Mouse (Mus musculus) heart, postnatal 10 days (tissue): ENCODE measurements around the gene Slc2a13. TPM values are rescaled to one million over a fixed set of nuclear protein-coding genes. Genes with fewer than 3 reads are reported as not detected.

ENCODE experiments used
- DNase-seq, 2 experiments: peaks; one replicate each; pipeline ENCODE4 v3.0.0; 2021
- intact Hi-C: fragments of 180-260 bp; cut with DNase I; formaldehyde crosslinking; loops from one replicate; pipeline ENCODE4 v1.15.1; 2025
- total RNA-seq, 2 experiments: library from RNA; stranded (reverse); gene quantifications; 2 replicates each; pipeline ENCODE4 v1.2.3; 2021

Slc2a13 gene
- total RNA-seq, 2 experiments from 2014 or later = 2.5 to 2.8 TPM

DNA sequence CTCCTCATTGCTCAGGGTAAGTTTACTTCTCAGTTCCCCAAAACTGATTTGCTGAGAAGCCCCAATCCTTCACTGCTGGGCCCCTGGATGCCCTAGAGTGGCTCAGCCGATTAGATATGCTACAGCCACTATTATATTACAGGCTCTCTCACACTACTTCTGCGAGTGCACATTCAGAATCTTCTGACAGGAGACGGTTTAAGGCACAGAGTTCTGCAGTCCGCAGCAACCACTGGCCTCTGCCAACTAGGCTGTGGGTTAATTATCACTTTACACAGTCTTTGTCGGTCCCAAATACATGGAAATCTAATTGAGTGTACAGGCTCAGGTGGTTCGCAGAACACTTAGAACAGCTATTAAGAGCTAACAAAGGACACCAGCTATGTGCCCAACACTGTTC is 69.8 kb downstream of the Slc2a13 start:
- intact Hi-C loops = no loop called here
- DNase-seq = no peak

DNA sequence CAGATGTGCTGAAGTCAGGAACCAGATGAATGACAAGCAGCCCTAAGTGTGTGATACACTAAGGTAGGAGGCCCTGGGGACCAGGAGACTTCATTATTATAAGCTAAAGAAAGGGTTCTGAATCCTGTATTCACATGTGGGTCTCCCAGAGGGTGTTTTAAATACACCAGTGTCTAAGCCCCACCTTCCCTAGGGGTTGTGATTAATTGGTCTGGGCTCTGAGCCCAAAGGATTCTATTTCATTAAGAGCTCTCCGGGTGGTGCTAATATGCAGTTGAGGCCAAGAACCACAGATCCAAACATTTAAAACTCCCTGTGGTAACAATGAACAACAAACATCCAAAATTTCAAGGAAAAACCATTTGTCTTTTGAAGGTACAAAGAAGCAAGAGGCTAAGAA is 70.4 kb downstream of the Slc2a13 start:
- intact Hi-C loops = no loop called here
- DNase-seq = no peak

DNA sequence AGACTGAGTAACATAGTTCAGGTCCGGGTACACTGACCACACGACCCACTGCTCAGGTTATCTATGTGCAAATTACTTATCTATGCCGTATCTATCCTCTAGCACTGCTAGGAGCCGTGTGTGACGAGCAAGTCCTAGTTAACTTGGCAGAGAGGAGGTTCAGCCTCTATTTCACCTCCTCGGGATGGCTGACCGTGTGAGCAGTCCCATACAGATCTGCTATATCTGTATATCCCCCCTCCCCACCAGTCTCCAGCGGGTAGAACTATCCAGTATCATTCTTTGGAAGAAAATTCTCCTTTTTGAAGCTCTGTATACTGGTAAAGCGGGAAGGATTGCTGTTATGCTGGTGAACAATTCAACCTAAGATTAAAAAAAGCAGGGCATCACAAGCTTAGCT is 70.8 kb downstream of the Slc2a13 start:
- DNase-seq = no peak
- intact Hi-C loops = no loop called here

DNA sequence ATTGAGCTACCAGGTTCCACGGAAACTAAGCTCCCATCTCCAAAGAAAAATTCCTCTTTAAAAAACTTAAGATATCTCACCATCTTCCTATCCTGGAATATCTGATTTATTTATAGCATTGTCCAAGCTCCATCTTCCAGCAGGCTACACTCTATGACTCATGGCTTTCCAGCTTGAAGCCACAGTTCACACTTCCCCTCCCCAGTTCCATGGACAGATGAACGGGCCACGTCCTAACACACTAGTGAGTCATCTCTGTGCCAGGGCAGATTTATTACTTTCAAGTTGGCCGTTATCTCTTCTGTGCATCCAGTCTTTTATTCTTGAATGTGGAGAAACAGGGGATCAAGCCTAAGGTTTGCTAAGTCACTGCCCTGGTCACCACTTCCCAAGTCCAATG is 78.0 kb downstream of the Slc2a13 start:
- intact Hi-C loops = no loop called here
- DNase-seq = no peak

DNA sequence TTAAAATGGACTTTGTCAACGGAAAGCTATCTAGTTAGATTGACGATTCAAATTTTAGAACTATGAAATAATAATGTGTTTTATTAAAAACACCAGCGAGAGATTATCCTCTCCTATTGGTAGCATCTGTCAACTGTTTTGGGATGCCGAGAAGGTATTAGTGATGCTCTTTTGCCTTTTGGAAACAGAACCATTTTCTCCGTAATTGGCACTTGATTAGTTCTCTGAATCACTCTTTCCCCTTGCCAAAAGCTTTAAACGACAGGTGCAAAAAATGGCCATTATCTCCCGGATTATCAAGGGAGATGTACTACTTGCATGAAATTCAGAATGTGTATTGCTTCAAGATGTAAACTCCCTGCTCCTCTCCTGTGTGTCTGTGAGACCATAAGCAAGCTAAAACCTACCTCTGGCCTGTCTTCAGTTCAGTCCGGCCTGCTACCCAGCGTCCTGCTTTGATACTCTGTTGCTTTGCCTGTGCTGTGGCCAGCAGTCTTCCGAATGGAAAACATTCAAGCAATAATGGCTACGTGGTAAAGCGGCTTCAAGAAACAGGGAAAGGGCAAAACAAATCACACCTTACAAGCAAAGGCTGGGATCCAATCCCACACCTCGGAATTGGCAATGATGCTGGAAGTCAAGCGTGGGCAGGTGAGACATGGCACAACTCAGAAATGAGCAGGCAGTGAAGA is 93.0 kb downstream of the Slc2a13 start:
- intact Hi-C loops = loop anchor here (5.0 kb wide), 1 partner anchor 178 kb away; no protein-coding TSS in a partner anchor
- DNase-seq = no peak

DNA sequence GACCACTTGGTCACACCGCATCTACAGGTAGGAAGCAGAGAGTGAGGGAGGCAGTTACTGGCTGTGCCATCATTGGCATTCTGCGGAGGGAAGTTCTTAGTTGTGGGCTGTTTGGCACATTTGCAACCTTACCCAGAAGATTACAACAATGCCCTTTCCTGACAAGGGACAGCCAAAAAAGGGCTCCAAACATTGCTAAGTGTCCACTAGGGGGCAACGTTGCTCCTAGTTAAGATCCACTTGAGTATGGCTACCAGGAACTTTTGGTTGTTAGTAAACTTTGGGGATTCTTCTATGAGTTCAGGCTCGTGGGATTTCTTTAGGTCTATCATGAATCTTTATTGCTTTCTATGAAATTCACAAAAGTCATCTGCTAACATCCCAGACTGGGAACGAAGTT is 95.3 kb downstream of the Slc2a13 start:
- DNase-seq = peak; percentile 47 to 68
- intact Hi-C loops = loop anchor here (1.0 to 5.0 kb wide), 3 partner anchors 97 to 275 kb away; no protein-coding TSS in a partner anchor

DNA sequence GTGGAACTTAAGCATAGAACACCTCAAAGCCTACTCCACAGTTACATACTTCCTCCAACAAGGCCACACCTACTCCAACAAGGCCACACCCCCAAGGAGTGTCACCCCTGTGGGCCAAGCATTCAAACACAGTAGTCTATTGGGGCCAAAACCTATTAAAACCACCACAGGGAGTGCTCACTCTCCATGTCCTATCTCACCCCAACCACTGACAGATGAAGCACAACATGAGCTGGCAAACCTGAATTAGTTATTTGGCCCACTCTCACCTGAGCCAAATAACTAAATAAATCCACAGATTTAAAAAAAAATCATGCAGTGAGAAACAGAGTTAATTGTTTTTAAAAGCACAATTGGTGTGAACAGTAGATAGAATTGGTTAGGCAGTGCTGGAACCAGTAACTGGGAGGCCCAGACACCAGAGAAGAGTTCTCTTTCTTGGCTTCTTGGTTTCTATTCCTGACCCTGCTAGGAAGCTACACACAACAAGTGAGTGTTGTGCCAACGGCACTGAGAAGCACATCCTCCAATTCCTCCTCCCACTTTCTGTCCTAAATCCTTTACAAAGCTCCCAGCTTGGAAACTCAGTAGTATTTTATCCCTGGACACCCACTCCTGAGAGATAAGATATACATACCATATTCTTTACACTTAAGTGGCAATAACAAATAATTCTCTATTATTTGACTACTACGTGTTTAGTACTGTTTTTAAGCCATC is 99.2 kb downstream of the Slc2a13 start:
- intact Hi-C loops = no loop called here

DNA sequence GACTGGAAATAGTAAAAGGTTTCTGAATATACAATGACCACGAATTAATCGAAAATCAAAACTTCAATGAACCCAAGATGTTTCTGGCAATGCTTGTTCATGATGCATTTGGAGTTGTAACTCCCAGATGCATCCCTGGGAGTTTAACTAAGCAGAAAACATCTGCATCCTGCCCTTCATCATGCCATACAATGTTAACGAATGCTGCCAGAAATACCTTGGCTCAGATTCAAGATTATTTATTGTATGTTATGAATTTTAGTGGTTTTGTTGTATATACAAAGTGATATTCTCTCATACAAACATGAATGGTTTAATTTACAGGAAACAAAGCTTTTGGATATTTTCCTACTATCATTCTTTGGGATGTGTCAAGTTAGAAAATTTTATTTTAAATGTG is 107.7 kb downstream of the Slc2a13 start:
- intact Hi-C loops = no loop called here
- no peak for DNase-seq

More for the DNA sequence above, 99.2 kb downstream of the Slc2a13 start:
- DNase-seq = no peak

DNA sequence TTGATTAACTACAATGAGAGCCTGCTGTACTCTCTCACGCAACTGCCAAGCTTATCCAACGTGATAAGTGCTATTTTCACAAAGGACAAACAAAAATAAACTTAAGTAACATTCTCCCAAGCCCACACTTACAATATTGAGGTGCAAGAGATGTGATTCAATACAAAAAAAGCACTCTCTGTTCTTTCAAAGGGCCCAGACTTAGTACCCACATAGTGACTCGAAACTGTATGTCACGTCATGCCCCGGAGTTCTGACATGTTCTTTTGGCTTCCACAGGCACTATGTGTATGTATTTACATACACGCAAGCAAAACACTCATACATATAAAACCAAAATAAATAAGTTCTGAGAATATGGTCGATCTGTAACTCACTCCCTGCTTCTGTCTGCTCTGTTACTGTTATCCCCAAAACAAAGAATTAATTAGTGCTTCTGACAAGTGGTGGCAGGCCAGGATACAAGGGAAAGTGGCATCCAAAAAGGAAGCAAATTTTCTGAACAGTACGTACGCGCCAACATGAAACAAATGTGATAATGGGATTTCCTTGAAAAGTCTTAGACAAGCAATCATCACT is 109.1 kb downstream of the Slc2a13 start:
- no peak for DNase-seq
- intact Hi-C loops = no loop called here

DNA sequence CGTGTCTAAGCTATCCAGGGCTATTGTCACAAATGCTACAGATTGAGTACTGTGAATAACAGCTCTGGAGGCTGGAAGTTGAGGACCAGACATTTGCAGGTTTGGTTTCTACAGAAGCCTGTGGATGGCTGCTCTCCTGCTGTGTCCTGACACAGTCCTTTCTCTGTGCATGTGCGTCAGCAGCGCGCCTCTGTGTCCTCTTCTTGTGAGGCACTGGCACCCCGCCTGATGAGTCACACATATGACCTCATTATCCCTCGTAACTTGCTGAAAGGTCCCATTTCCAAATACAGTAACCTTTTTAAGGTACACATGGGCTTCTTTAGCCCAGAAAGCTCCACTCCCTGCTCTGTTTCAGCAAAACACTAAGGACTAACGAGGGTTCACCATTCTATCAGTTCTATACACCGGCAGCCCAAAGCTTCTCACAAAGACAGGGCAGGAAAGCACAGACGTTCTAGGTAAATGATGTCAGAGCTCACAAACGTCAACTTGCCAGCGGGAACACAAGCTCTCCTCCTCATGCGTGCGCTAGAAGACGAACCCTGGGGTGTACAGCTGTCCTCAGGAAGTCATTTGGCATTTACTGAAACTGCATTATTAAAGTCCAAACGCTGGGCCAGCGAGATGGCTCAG is 109.9 kb downstream of the Slc2a13 start:
- intact Hi-C loops = no loop called here
- DNase-seq = peak; percentile 21 to 34

DNA sequence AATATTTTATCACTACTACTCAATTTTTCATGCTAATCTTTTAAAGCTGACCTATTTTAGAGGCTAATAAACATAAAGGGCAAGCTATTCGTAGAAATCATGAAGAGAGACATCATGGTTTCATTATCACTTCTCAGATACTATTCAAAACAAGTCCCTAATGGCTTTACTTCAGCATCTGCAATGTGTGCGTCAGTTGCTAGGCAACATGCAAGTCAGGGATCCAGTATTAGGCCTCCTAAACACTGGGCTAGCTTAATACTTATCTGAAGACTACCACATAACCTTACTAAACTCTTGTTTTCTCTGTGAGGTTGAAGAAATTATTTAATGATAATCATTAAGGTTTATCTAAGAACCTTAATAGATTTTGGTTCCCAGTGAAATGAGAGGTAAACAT is 111.1 kb downstream of the Slc2a13 start:
- DNase-seq = no peak
- intact Hi-C loops = no loop called here

DNA sequence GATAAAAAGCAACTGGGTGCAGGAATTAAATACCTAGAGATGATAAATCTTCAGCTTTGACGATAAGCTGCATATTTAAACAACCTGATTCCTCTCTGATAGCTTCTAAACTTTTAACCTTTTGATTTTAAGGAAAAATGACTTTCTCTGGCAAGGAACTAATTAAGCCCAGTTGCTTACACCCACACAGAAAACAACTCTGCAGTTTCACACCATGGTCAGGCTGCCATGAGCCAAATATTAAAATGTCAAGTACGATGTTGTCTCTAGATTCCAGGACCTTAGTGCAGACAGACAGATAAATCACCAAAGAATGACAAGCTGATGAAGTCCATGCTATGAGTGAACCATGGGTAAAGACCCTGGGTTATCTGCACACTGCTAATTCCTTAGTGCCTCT is 115.9 kb downstream of the Slc2a13 start:
- intact Hi-C loops = no loop called here
- DNase-seq = no peak

DNA sequence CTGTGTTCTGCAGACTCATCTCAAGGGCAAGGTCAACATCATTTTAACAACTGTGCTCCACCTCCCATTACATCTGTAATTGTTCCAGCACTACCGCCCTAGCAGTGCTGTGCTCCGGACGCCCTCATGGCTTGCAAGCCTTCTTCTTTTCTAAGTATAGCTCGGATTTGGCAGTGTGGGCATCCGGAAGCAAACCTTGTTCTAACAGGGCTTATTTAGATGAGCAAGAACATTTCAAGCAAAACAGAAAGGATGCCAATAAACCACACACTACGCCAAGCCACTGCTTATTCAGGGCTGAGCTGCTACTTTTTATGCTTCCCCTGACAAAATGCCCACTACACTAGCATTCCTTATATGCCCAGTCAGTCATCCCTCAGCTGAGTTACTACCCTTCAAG is 127.7 kb downstream of the Slc2a13 start:
- intact Hi-C loops = no loop called here

DNA sequence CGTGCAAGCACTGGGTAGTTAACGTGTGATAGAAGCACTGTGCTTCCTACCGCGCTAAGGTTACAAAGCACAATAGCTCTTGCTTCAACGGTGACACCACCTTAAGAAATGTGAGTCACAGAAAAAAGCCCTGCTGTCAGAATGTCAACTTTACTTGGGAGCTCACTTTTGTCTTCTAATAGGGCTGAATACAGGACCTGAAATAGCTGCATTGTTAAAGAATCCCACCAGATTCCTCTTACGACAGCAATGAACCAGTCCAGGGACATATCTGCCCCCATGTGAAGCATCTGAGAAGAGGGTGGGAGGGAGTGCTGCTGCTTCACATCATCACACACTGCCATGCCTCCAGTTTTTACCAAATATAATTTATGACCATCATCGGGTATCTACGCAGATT is 129.6 kb downstream of the Slc2a13 start:
- intact Hi-C loops = no loop called here
- no peak for DNase-seq

More for the DNA sequence above, 127.7 kb downstream of the Slc2a13 start:
- no peak for DNase-seq

DNA sequence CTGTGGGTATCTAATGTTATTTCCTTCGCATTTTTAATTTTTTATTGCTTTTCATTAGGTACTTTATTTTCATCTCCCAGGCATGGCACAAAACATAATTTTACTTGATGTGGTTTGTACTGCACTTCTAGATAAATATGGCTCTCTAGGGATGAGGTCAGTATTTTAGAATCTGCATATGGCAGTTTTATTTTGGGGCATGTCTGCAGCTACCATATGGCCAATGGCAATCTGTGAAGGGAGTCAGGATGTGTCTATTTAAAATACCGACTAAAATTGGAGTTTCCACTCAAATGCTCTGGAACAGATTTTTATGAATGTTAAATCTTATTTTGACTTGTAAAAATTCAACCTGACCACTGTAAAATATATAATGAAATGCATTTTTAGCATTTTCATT is 133.2 kb downstream of the Slc2a13 start:
- no peak for DNase-seq
- intact Hi-C loops = no loop called here

DNA sequence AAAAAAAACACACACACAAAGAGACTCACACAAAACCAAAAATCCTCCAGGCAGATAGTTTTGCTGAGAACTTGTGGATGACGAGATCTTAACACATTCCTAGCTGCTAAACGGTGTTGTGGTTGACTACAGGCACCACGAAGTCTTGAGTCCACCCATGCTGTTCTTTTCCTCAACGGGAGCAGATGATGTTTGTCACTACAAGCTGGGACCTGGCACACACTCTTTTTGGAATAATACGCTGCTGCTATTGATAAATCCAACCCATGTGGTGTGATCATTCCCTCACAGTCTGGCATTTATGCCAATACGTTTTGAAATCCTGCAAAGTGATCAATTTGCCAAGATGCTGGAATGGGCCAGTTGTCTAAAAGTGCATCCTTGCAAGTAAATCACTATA is 147.6 kb downstream of the Slc2a13 start:
- intact Hi-C loops = no loop called here
- no peak for DNase-seq

DNA sequence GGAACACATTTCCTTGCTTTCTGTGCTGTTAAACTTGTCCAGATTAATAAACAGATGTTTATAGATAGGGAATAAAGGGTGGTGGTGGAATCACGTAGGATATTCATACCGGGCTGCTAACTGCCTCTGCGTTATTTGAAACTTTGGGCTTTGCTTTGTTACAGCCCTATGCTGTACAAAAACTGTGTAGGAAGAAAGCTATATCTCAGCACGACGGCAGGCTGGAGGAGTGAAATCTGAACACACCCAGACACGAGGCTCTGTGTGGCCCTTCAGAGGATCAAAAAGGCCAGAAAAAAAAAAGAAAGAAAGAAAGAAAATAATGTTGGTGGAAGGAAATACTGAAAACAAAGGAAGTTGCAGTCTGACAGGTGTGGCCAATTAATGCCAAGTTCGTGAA is 166.1 kb downstream of the Slc2a13 start:
- intact Hi-C loops = no loop called here
- no peak for DNase-seq

DNA sequence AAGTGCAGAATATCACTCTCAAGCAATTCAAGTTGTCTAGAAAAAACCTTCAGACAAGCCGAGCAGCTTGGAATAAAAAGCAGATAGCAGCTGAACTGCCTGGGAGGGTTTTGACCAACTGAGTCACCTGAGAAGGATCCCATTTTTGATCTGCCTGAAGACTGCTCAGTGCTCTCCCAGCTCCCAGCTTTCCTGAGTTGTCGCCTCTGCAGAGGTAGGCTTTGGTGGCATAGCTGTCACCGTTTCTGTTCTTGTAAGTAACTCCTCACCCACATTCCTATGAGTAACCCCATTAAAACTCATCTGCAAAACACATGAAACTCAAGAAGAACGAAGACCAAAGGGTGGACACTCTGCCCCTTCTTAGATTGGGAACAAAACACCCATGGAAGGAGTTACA is 177.9 kb downstream of the Slc2a13 start:
- intact Hi-C loops = no loop called here
- no peak for DNase-seq

DNA sequence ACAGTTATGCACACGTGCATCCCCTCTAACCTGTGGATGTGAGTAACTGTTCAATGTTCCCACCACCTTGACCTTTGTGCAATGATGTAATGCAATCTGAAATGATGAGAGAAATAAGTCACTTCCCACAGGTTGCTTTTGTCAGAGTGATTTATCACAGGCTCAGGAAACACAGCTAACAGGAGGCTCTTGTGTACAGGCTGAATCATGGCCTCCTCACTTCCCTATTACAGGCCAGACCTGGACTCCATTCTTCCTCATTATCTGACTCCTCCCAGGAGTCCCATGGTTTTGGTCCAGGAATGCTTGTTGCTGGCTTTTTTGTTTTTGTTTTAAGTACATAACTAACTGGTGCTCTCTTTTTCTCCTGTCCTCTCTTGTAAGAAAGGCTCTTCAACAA is 189.4 kb downstream of the Slc2a13 start:
- no peak for DNase-seq
- intact Hi-C loops = no loop called here

DNA sequence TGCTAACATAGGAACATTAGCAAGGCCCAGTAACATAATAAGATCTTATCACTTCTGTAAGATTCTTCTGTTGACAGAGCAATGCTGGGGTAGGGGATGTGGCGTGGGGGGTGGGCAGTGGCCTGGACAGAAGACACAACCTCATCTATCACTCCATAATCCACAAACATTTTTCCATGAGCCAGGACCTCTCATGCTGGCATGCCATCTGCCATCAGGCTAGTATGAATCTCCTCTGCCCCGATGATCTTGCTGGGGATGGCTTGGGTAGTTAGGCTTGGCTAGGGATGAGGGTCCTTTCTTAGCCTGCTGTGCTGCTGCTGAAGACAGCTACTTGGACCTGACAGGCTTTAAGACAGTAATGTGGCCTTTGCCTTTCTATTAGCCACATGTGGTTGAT is 190.5 kb downstream of the Slc2a13 start:
- DNase-seq = no peak
- intact Hi-C loops = no loop called here

DNA sequence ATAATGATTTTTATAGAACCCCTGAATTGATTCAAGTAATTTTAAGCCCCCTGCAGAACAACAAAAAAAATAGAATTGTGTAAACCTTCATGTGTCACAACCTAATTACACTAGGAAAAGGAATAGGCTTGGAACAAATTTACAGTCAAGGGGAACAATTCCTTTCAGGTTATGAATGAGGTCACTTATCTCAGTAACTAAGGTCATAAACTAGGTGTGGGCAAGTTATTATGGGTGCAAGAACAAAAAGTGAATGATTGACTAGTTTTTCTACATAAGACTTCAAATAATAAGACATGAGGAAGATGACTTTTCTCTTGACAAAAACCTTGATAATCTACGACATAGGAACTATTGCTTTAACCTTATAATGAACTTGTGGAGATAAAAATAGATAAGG is 191.2 kb downstream of the Slc2a13 start:
- no peak for DNase-seq
- intact Hi-C loops = no loop called here
